Mouse (Mus musculus) splenic B cell, adult 2 months (primary cell): ENCODE measurements around the gene Yipf7.

ENCODE experiments used
- DNase-seq: peaks from one replicate; pipeline ENCODE4 v3.0.0-alpha.2; 2011; ENCODE audit warnings: low read depth, low spot score
- H3K27me3 ChIP-seq: 2 replicates; pipeline ENCODE4 v1.6.1; 2012; ENCODE audit warnings: mild to moderate bottlenecking, low read length, moderate library complexity, mixed read lengths; ENCODE audit not compliant: control insufficient read depth, poor library complexity, insufficient read depth, severe bottlenecking
- H3K36me3 ChIP-seq: 2 replicates; pipeline ENCODE4 v1.6.1; 2012; ENCODE audit warnings: mild to moderate bottlenecking, low read length, moderate library complexity, mixed read lengths; ENCODE audit not compliant: control insufficient read depth, poor library complexity, insufficient read depth, severe bottlenecking

Yipf7 gene

DNA sequence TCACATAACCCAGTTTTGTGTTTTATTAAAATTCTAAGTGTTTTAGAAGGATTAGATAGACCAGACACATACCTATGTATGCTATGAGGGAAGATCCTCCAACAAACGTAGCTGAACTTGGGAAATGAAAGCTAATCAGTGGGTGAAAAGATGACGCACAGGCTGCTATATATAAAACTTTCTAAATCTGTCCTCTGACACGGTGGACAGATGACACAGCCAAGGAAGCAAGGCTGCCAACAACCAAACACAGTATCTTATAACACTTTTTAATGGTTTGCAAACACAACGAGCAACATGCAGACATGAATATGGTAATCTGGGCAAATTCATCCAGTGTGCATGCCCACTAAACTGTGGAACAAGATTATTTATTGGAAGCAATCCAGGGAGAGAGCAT lies at the start of gene Yipf7:
Yipf7 (minus strand) TSS at position 160 of the 400 bp plus-strand sequence.
- no peaks in the 10 kb centered on the region; the same call in 1 of the 2 replicates for H3K27me3 ChIP-seq
- no peak for DNase-seq

DNA sequence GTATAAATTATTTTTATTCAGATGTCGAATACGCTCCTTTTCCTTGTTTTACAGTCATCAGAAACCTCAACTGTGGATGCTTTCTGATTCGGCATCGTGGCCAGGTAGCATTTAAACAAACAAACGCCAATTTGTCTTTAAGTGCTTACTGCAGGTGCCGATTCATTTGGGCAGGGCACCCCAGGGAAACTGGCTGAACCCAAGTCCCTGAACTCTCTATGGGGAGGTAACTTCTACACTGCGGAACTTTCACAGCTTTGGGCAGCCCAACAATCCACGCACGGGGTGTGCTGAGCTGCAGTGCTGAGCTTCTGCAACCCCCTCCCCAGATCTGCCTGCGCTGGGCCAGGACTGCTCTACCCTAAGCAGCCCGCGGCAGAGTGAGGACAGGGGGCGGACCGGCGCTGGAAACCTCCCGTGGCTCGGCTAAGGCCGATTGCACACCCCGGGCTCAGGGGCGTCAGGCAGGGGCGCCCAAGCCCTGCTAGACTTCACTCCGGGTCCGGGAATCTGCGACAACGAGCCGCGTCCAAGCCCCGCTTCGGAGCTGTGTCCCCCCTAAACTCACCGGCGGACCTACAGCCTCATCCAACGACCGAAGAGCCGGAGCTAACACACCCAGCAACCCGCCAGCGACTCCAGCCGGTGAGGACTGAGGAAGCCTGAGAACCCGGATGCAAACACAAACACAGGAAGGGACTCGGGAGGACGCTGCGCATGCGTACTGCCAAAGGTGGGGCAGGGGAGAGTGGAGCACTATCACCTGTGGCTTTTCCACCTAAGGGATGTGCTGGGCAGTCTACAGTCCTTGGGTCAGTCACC lies 49.4 kb upstream of the Yipf7 start, which contains the start of gene Gnpda2:
Gnpda2 (minus strand) TSS at position 701 of the 822 bp plus-strand sequence.
- Histone ChIP-seq H3K27me3 (no peaks in the 10 kb centered on the region), H3K36me3 (peaks cover 2% of the 10 kb centered on the region; the same call in 1 of the 2 replicates)
- DNase-seq: peak; percentile 81

More for the DNA sequence above, at the start of gene Yipf7:
- H3K36me3 ChIP-seq: no peaks in the 10 kb centered on the region

DNA sequence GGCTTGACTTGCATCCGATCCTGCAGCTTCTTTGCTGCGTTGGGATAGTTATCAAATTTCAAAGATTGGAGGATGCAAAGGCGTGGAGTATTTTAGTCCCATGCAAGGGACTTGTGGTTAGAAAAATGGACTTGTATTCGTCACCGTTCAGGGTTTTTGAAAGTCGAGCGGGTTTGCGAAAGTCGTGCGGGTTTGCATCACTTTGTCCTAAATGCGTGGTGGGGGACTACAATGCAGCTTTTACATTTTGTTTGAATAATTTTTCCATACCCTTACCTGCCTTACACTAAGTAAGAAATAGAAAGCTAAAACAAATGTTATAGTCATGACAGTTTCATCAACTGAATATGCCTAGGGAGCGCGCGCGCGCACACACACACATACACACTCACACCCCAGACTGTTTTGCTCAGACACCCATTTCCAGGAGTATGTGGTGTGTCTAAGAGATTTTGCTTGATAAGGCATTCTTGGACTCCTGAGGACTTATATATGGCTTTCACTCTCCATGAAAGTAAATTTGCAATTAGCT lies 15.0 kb upstream of the Yipf7 start:
- DNase-seq: peak; percentile 20
- no peaks in the 10 kb centered on the region for H3K27me3 ChIP-seq
- H3K36me3 ChIP-seq: 0 out of 2 replicates have a peak, but pooled peaks cover 4% of the 10 kb centered on the region

DNA sequence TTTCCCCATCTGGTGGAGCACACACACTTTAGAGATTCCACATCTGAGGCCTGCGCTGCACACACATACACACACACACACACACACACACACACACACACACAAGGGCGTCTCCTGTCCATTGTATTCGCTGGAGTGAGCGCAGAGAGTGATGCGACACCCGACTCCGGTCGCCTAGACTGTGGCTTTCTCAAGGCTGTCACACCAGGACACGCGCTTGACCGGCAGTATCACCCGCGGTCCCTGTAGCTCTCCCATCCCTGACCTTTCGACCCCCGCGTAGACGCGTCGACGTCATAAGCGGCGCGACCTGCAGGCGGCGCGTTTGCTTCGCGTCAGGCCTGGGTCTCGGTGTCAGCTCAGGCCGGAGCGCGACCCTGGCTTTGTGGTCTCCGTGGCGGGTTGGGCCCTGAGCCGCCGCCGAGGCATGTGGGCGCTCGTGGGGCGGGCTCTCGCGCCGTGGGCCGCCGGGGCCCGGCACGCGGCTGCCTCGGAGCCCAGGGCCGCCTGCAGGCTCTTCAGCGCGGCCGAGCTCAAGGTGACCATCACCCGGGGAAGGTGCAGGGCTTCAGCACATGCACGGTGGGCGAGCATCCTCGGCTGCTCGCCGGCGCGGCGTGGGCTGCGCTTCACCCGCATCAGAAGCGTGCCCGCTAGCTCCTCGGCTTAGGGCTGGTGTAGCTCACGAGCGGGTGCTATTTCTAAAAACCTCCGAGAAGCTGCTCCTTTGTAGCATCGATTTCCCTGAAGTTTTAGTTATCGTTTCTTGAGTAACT lies 14.4 kb upstream of the Yipf7 start, which contains the start of gene Guf1:
Guf1 (plus strand) TSS at position 296 of the 776 bp plus-strand sequence.
- Histone ChIP-seq H3K27me3 (no peaks in the 10 kb centered on the region), H3K36me3 (0 out of 2 replicates have a peak, but pooled peaks cover 4% of the 10 kb centered on the region)
- peak; percentile 91 for DNase-seq

DNA sequence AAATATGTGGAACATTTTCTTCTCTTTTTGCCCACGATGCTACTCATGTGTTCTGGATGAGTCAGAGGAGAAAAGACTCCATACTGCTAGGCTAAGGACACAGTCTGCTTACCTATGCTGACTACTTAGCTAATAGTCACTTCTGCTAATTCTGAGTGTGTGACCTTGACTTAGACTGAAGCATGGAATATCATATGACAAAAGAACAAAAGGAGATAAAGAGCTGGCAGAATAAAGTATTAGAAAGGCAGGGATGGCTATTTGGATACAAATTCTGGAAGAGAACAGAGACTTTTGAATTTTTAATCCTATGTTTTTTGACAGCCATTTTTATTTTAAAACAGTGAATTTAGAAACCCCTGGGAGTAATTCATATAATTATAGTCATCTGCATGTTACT lies 768 bp downstream of the Yipf7 start:
- Histone ChIP-seq H3K27me3 (no peaks in the 10 kb centered on the region), H3K36me3 (no peaks in the 10 kb centered on the region)
- DNase-seq: no peak

DNA sequence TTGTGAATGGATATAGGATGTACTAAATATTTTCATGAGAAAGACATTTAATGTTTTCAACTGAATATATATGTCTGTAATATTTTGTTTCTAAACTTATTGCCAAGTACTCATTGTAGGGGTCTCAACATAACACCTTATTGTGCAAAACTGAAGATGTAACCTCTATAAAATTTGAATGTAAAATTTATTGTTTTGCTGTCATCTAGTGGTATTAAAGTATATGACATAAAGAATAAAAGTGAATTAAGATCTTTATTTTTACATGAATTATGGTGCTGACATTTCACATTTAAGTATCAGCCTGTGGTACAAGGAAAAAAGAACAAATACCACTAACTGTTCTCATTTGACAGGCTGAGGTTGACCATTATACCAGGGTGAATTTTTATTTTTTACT lies 18.5 kb downstream of the Yipf7 start:
- no peaks in the 10 kb centered on the region for H3K27me3 ChIP-seq
- H3K36me3 ChIP-seq: no peaks in the 10 kb centered on the region
- no peak for DNase-seq

DNA sequence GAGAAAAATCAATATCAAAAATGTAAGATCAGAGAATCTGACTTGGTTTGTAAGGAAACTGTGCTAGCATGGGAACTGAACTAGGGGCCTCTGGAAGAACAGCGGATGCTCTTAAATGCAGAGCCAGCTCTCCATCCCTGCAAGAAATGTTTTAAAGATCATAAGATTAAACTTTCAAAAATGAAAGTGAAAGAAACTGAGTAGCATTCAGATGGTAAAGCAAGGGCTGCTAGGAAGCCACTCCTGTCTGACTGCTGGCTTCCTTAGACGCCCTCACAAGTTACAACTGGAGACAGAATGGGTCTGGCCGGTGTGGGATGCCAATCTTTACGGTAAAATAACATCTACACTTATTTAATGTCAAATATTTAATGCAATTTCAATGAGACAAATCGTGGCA lies 20.4 kb downstream of the Yipf7 start:
- no peaks in the 10 kb centered on the region for H3K36me3 ChIP-seq
- peak; percentile 6 for DNase-seq
- H3K27me3 ChIP-seq: no peaks in the 10 kb centered on the region

DNA sequence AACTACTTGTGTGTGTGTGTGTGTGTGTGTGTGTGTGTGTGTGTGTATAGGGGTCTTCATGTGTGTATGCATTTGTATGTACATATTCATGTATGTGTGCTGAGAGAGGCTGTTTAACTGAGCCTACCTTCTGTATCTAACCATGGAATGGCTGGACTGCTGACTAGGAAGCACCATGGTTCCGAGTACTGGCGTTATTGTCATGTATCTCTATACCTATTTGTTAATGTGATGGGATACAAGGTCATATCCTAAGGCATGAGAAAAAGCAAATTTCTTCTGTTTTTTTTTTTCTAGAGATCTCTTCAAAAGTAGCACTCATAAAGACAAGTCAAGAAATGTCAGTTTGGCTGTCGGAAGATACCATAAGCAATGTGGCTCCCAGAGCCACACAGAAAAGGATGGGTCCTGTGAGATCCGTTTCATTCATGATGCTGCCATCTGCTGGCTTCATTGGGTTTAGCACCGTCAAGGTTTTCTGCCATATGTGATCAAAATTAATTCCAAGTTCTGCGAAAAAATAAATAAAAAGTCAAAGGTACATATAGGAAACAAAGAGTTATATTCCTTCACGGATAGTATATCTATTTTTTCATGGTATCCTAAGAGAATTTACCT lies 21.7 kb downstream of the Yipf7 start:
- peak; percentile 69 for DNase-seq
- Histone ChIP-seq H3K36me3 (no peaks in the 10 kb centered on the region), H3K27me3 (no peaks in the 10 kb centered on the region)

DNA sequence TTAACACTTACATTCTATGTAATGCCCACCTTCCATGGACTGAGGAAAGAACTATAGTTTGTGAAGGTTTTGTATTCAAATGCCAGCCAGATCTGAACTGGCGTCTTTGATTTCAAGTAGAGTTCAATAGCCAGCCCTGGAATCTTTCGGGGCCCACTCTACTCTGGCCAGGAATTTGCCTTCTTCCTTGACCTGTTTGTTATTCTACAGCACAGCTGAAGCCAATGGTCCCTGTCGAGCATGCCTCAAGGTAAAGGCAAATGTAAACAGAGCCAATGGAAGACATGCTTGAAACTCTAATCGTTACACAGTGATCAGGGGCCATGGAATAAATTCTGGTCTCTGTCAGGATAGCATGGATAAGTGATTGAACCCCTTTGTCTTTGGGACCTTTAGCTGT lies 30.2 kb downstream of the Yipf7 start:
- no peak for DNase-seq
- no peaks in the 10 kb centered on the region for H3K27me3 ChIP-seq
- no peaks in the 10 kb centered on the region for H3K36me3 ChIP-seq

DNA sequence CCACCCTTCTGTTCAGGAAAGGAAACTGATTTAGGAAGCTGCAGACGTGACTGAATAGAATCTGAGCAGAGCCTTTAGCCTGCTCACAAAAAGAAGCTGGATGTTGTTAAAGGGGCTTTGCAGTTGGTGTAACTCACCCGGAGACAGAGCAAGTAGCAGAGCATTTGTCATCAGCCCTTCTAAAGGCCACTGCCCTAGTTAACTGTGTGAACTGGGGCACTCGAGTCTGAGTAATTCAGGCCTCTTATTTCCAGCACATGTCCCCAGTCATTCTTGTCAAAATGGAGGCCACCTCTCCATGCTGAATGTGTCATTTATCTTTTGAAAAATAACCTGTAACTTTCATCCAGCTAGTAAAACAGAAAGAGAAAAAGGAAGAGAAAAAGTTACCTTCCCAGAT lies 30.8 kb downstream of the Yipf7 start:
- H3K27me3 ChIP-seq: no peaks in the 10 kb centered on the region
- DNase-seq: no peak
- no peaks in the 10 kb centered on the region for H3K36me3 ChIP-seq

DNA sequence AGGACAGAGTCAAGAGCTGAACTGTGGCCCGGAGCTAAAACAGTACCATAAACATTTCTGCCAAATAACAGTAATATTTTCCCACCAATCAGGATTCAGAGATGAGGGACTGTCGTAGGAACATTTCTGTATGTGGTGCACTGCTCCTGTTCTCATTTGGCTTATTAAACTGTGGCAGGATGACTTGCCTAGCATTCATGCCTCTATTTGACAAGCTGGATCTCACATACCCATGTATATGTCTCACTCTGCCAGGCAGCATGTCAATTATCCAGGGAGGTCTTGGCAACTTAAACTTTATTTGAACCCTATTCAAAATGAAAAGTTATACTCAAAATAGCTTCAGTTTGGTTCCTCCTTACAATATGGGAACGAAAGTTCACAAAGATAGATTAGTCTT lies 35.4 kb downstream of the Yipf7 start:
- no peak for DNase-seq
- no peaks in the 10 kb centered on the region for H3K27me3 ChIP-seq
- H3K36me3 ChIP-seq: no peaks in the 10 kb centered on the region

DNA sequence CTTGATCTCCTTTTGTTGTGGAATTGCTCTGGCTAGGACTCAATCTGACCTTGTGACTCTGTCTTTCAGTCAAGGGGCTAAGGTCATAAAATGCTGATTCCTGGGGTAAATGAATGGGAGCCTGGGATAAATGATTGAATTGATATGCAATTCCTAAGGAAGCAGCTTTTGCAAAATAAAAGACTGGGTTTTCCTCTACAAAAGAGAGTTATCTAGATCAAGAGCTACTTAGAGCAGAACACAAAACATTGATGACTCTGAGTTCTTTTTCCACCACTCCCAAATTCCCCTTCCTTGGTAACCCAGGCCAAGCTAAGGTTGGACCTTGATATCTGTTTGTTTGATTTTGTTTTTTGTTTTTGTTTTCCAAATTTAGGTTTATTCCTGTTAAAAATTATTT lies 53.4 kb downstream of the Yipf7 start:
- Histone ChIP-seq H3K27me3 (no peaks in the 10 kb centered on the region), H3K36me3 (no peaks in the 10 kb centered on the region)
- no peak for DNase-seq

DNA sequence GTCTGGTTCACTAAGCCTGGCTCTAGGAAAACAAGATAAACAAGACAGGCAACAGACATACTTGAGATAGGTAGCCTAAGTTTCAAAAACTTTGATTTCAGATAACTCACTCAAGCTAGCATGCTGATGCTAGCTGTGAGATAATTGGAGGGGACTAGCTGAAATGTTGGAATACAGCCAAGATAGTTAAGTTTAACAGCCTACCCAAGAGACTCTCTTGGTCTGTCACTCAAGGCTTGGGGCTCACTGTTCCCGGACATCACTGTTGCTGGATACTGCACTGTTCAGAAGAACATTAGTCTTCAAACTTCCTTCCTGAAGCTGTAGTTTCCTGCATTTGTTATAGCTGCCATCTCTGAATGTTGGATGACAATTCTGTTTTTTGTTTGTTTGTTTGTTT lies 74.9 kb downstream of the Yipf7 start:
- Histone ChIP-seq H3K36me3 (no peaks in the 10 kb centered on the region), H3K27me3 (no peaks in the 10 kb centered on the region)
- DNase-seq: no peak
